Mouse (Mus musculus): ENCODE measurements at regions not wholly inside any gene's neighbourhood (a gene's known extent, or its start where the extent isn't known, plus 50 kb on each side); places are given as distances from the start of the nearest gene placed in this dataset.

DNA sequence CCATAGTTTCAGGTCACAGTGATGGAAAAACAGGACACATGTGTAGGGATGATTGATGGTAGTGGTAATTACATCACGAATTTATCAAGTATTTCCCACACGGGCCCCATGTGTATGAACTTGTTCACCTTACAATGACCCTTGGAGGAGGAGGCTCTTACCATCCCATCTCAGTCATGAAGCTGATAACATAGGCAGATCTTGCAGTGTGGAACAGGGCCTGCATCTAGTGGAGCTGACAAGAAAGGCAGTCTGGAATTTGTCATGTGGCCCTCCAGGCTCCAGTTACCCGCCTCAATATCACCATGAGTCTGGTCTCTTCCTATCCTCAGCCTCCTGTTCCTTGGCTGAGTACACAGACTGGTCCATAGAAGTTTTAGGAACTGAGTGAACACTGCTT is 59.5 kb upstream of the Gm7358 start:
- TF ChIP-seq POLR2A (IDR thresholded peaks at IDR 0.05; ENCODE audit: low read depth, low read length): no peak
- TF ChIP-seq CTCF (conservative IDR thresholded peaks at IDR 0.05 in 1 of 2, IDR thresholded peaks at IDR 0.05 in 1 of 2; ENCODE audit: low read depth in 2 of 2, low read length in 2 of 2): no peak
- no peak for TF ChIP-seq TCF12 (IDR thresholded peaks at IDR 0.05; ENCODE audit: low read depth, low read length)
- TF ChIP-seq RCOR1 (conservative IDR thresholded peaks at IDR 0.05; ENCODE audit: low read depth, low read length): no peak
- TF ChIP-seq HCFC1 (IDR thresholded peaks at IDR 0.05; ENCODE audit: low read depth, low read length): no peak
- TF ChIP-seq CHD1 (IDR thresholded peaks at IDR 0.05; ENCODE audit: low read depth, low read length): no peak

Data from CH12.LX (cell line).